Mouse (Mus musculus) thymus, adult 2 months (tissue): ENCODE results near the gene Olfr148. TPM values are rescaled to one million over a fixed set of nuclear protein-coding genes. Genes with fewer than 3 reads are reported as not detected.

ENCODE experiments used
- DNase-seq: peaks from one replicate; pipeline ENCODE4 v3.0.0; 2021
- H3K27ac ChIP-seq: fragments of 200-500 bp; 2 replicates; pipeline ENCODE4 v1.5.1; 2012; ENCODE audit warnings: low read length, control low read depth; ENCODE audit not compliant: control insufficient read depth, insufficient read depth
- H3K27me3 ChIP-seq: fragments of 200-500 bp; 2 replicates; pipeline ENCODE4 v1.6.1; 2012; ENCODE audit warnings: mild to moderate bottlenecking, low read length, moderate library complexity, mixed read lengths; ENCODE audit not compliant: control insufficient read depth, insufficient read depth
- H3K36me3 ChIP-seq: fragments of 200-500 bp; 2 replicates; pipeline ENCODE4 v1.6.1; 2012; ENCODE audit warnings: mild to moderate bottlenecking, low read length, moderate library complexity; ENCODE audit not compliant: control insufficient read depth, insufficient read depth
- H3K4me1 ChIP-seq: fragments of 200-500 bp; replicated peaks from 2 replicates; pipeline ENCODE4 v1.6.1; 2012; ENCODE audit warnings: low read length; ENCODE audit not compliant: control insufficient read depth, insufficient read depth
- H3K4me3 ChIP-seq: fragments of 200-500 bp; 2 replicates; pipeline ENCODE4 v1.5.1; 2012; ENCODE audit warnings: mild to moderate bottlenecking, low read length, control low read depth, moderate library complexity; ENCODE audit not compliant: control insufficient read depth, insufficient read depth
- CTCF ChIP-seq: fragments of 200-500 bp; IDR thresholded peaks from 2 replicates; pipeline ENCODE4 v1.5.1; 2012; ENCODE audit warnings: mild to moderate bottlenecking, control low read depth, low read length, moderate library complexity, borderline replicate concordance; ENCODE audit not compliant: control insufficient read depth, poor library complexity, insufficient read depth; ENCODE audit errors: extremely low read depth
- POLR2A ChIP-seq: fragments of 200-500 bp; IDR thresholded peaks from 2 replicates; pipeline ENCODE4 v1.6.1; 2012; ENCODE audit warnings: mild to moderate bottlenecking, low read length, control low read depth, moderate library complexity; ENCODE audit not compliant: control insufficient read depth, poor library complexity, insufficient read depth; ENCODE audit errors: extremely low read depth
- WGBS: fragments of 180-500 bp; shearing (Covaris S2); methylation state at CpG from one replicate; pipeline ENCODE4 v1.1.7; 2018; 5-methylcytosine and 5-hydroxymethylcytosine counted together
- polyA plus RNA-seq: library from polyadenylated mRNA; depleted of rRNA; stranded (reverse); fragments of >200 nt; gene quantifications from 2 replicates; pipeline ENCODE4 v1.2.3, GENCODE M21; 2012

The Olfr148 gene
- polyA plus RNA-seq, 1 experiment, result not detected

- no peak overlapping the region for H3K27ac ChIP-seq
- no peaks in the 10 kb centered on the region for H3K4me1 ChIP-seq
- no peak for DNase-seq
- no peak overlapping the region for H3K4me3 ChIP-seq
- H3K36me3 ChIP-seq, result no peaks in the 10 kb centered on the region
- TF ChIP-seq CTCF (no peak), POLR2A (no peak)
- H3K27me3 ChIP-seq, result no peaks in the 10 kb centered on the region
These were observed 2.0 kb upstream of the Olfr148 start for GRCm38 (mm10) chr9:39608497-39608896.

GRCm38 (mm10) chr9:39611953-39612352 is 1.5 kb downstream of the Olfr148 start:
- DNase-seq, result no peak
- WGBS, result 68% methylated on average over 1 of the region's 1 CpGs
- no peak overlapping the region for H3K4me3 ChIP-seq
- H3K27ac ChIP-seq, result no peak overlapping the region
- TF ChIP-seq POLR2A (no peak), CTCF (no peak)
- H3K36me3 ChIP-seq, result no peaks in the 10 kb centered on the region
- no peaks in the 10 kb centered on the region for H3K4me1 ChIP-seq
- no peaks in the 10 kb centered on the region for H3K27me3 ChIP-seq

GRCm38 (mm10) chr9:39621073-39621472 is 10.6 kb downstream of the Olfr148 start, which contains the start of gene Olfr960:
TSS of gene Olfr960 (plus strand) at chr9:39621373.
- 80% methylated on average over 1 of the region's 1 CpGs for WGBS
- TF ChIP-seq CTCF, result no peak
- no peak for TF ChIP-seq POLR2A
- DNase-seq, result no peak

GRCm38 (mm10) chr9:39623783-39624182 is 13.3 kb downstream of the Olfr148 start:
- TF ChIP-seq CTCF (no peak), POLR2A (no peak)
- H3K4me3 ChIP-seq, result no peak overlapping the region
- no peaks in the 10 kb centered on the region for H3K36me3 ChIP-seq
- H3K27me3 ChIP-seq, result no peaks in the 10 kb centered on the region
- no peaks in the 10 kb centered on the region for H3K4me1 ChIP-seq
- DNase-seq, result no peak
- WGBS, result 87% methylated on average over 3 of the region's 3 CpGs
- H3K27ac ChIP-seq, result no peak overlapping the region

More at GRCm38 (mm10) chr9:39621073-39621472, 10.6 kb downstream of the Olfr148 start, which contains the start of gene Olfr960:
- no peak within 1 kb of the TSS for H3K4me3 ChIP-seq
- no peaks in the 10 kb centered on the region for H3K4me1 ChIP-seq
- no peaks in the 10 kb centered on the region for H3K36me3 ChIP-seq
- no peaks in the 10 kb centered on the region for H3K27me3 ChIP-seq
- no peak within 1 kb of the TSS for H3K27ac ChIP-seq

GRCm38 (mm10) chr9:39624711-39625110 is 14.3 kb downstream of the Olfr148 start:
- Histone ChIP-seq H3K27ac (no peak overlapping the region), H3K36me3 (no peaks in the 10 kb centered on the region), H3K27me3 (no peaks in the 10 kb centered on the region), H3K4me3 (no peak overlapping the region), H3K4me1 (no peaks in the 10 kb centered on the region)
- 62% methylated on average over 2 of the region's 2 CpGs for WGBS
- TF ChIP-seq CTCF (no peak), POLR2A (no peak)
- DNase-seq, result no peak

- Histone ChIP-seq H3K36me3 (no peaks in the 10 kb centered on the region), H3K4me3 (no peak overlapping the region), H3K27me3 (no peaks in the 10 kb centered on the region), H3K4me1 (no peaks in the 10 kb centered on the region), H3K27ac (no peak overlapping the region)
- no peak for DNase-seq
- 95% methylated on average over 2 of the region's 2 CpGs for WGBS
- TF ChIP-seq POLR2A (no peak), CTCF (no peak)
These were observed 18.6 kb downstream of the Olfr148 start for GRCm38 (mm10) chr9:39629069-39629468.
